8 mouse cellular contexts compared by ENCODE assay signal in the genomic region with DNA sequence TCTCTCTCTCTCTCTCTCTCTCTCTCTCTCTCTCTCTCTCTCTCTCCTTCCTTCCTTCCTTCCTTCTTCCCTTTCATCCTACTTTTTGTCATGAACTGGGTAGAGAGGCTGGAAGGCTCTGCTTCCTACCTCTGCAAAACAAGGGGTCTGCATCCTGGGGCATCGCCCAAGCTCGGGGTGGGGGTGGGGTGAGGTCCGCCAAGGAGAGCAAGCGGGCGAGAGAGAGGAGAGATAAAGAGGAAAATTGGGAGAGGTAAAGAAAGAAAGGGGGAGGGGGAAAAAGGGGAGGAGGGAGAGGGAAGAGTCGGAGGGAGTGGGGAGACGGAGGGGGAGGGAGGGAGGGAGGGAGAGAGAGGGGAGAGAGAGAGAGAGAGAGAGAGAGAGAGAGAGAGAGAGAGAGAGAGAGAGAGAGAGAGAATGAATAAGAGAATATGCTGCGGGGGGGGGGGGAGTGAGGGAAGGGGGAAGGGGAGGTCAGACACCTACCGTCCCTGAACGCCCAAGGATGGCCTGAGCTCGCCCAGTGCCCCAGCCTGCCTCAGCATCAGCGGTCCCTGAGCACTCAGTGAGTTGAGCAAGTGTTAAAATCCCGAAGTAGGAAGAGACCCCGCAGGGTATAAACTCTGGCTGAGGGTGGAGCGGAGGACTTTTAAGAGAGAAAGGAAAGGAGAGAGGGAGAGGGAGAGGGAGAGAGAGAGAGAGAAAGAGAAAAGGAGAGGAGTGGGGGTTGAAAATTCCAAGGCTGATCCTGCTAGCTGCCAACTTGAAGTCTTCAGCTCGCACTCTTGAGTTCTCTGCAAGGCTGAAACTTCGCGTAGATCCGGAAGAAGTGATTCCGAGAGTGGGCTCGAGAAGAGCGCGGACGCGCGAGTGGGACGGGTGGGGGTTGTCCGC. TPM values are rescaled to one million over a fixed set of nuclear protein-coding genes. Genes with fewer than 3 reads are reported as not detected.
DNase-seq lines count a peak whose midpoint lies in the region; ATAC-seq and TF ChIP-seq lines count a peak whose summit lies in the region.

A gene (plus strand): TSS at position 579 of the 894 bp plus-strand sequence.

- H3K36me3 ChIP-seq in ES-E14 (ENCODE audit: control insufficient read depth, insufficient read depth, low read length, poor library complexity, severe bottlenecking), result no peaks in the 10 kb centered on the region
- H3K36me3 ChIP-seq in forebrain, embryonic 16.5 days (ENCODE audit: control insufficient read depth, insufficient read depth), result no peaks in the 10 kb centered on the region
- no peaks in the 10 kb centered on the region for H3K36me3 ChIP-seq in intestine, embryonic 15.5 days
- H3K36me3 ChIP-seq in neural tube, embryonic 13.5 days, result no peaks in the 10 kb centered on the region

- no peaks in the 10 kb centered on the region for H3K9me3 ChIP-seq in ES-E14 (ENCODE audit: control insufficient read depth, insufficient read depth, low read depth, low read length)
- H3K9me3 ChIP-seq in forebrain, embryonic 16.5 days (ENCODE audit: control insufficient read depth, low read length), result no peaks in the 10 kb centered on the region
- H3K9me3 ChIP-seq in intestine, embryonic 15.5 days, result no peaks in the 10 kb centered on the region
- H3K9me3 ChIP-seq in neural tube, embryonic 13.5 days, result no peaks in the 10 kb centered on the region

- peak within 1 kb of the TSS; percentile 96 for H3K4me2 ChIP-seq in forebrain, embryonic 16.5 days (ENCODE audit: low read length)
- H3K4me2 ChIP-seq in intestine, embryonic 15.5 days (replicated peaks), result peak within 1 kb of the TSS; percentile 75
- H3K4me2 ChIP-seq in neural tube, embryonic 13.5 days, result peak within 1 kb of the TSS; percentile 93

- 2% methylated on average over 24 of the region's 28 CpGs for WGBS in forebrain, embryonic 16.5 days
- WGBS in intestine, embryonic 15.5 days, result 1% methylated on average over 27 of the region's 28 CpGs
- whole genome bisulfite sequencing in neural tube, embryonic 13.5 days, result 2% methylated on average over 22 of the region's 28 CpGs

- peak within 1 kb of the TSS; percentile 61 to 70 for H3K4me3 ChIP-seq in ES-E14 (ENCODE audit: insufficient read depth in 1 of 2, low read depth in 1 of 2, low read length in 2 of 2, poor library complexity in 1 of 2, severe bottlenecking in 1 of 2)
- peak within 1 kb of the TSS; percentile 67 for H3K4me3 ChIP-seq in forebrain, embryonic 16.5 days (replicated peaks; ENCODE audit: low read length)
- H3K4me3 ChIP-seq in intestine, embryonic 15.5 days (replicated peaks), result peak within 1 kb of the TSS; percentile 89
- H3K4me3 ChIP-seq in neural tube, embryonic 13.5 days, result peak within 1 kb of the TSS; percentile 68

- peak; percentile 34 for ATAC-seq in forebrain, embryonic 16.5 days
- ATAC-seq in intestine, embryonic 15.5 days, result peak; percentile 32
- ATAC-seq in neural tube, embryonic 13.5 days (ENCODE audit: low read depth), result peak; percentile 48
- no peak; the same call in 1 of the 2 replicates for ATAC-seq in frontal cortex, adult (ENCODE audit: low TSS enrichment)

- in situ Hi-C loops in ES-E14 (cut with MboI; ENCODE audit: low sequenced_read_pairs in 2 of 2, unreplicated experiment in 2 of 2), result no loop called here

- H3K9ac ChIP-seq in ES-E14 (ENCODE audit: insufficient read depth, low read depth, low read length, poor library complexity, severe bottlenecking), result peak within 1 kb of the TSS; percentile 39; the same call in 1 of the 2 replicates
- H3K9ac ChIP-seq in forebrain, embryonic 16.5 days (replicated peaks; ENCODE audit: low read depth, low read length), result peak within 1 kb of the TSS; percentile 65
- H3K9ac ChIP-seq in intestine, embryonic 15.5 days, result peak within 1 kb of the TSS; percentile 91
- H3K9ac ChIP-seq in neural tube, embryonic 13.5 days, result peak within 1 kb of the TSS; percentile 77

- H3K27me3 ChIP-seq in forebrain, embryonic 16.5 days (replicated peaks; ENCODE audit: control insufficient read depth, insufficient read depth, low read length), result peaks cover 16% of the 10 kb centered on the region
- H3K27me3 ChIP-seq in intestine, embryonic 15.5 days (replicated peaks), result no peaks in the 10 kb centered on the region
- H3K27me3 ChIP-seq in neural tube, embryonic 13.5 days, result peaks cover 42% of the 10 kb centered on the region

- peak; percentile 13 for DNase-seq in cerebellum, adult 11 months
- no peak for DNase-seq in cerebellum, adult 8-10 months
- DNase-seq in ES-E14 (ENCODE audit: low read depth, low spot score), result peak; percentile 11
- DNase-seq in urinary bladder, postnatal 25 days (ENCODE audit: low spot score), result no peak

- H3K4me1 ChIP-seq in ES-E14 (ENCODE audit: control insufficient read depth in 2 of 2, insufficient read depth in 2 of 2, low read length in 2 of 2, poor library complexity in 1 of 2), result no peaks in the 10 kb centered on the region
- H3K4me1 ChIP-seq in forebrain, embryonic 16.5 days (replicated peaks; ENCODE audit: control insufficient read depth, insufficient read depth, low read length), result peaks cover 13% of the 10 kb centered on the region
- peaks cover 16% of the 10 kb centered on the region; the same call in 1 of the 2 replicates for H3K4me1 ChIP-seq in intestine, embryonic 15.5 days (replicated peaks)
- H3K4me1 ChIP-seq in neural tube, embryonic 13.5 days (replicated peaks), result peaks cover 38% of the 10 kb centered on the region

- no peak within 1 kb of the TSS for H3K27ac ChIP-seq in ES-E14 (ENCODE audit: insufficient read depth, low read depth, low read length, poor library complexity, severe bottlenecking)
- no peak within 1 kb of the TSS for H3K27ac ChIP-seq in forebrain, embryonic 16.5 days (ENCODE audit: low read length)
- peak within 1 kb of the TSS; percentile 97 for H3K27ac ChIP-seq in intestine, embryonic 15.5 days
- peak within 1 kb of the TSS; percentile 50 for H3K27ac ChIP-seq in neural tube, embryonic 13.5 days (replicated peaks)

TF ChIP-seq in ES-E14, 5 proteins besides CTCF, POLR2A, EP300 and RAD21:
- TF ChIP-seq MAFK (IDR thresholded peaks at IDR 0.05; ENCODE audit: insufficient read depth, low read depth, low read length) (no peak), CHD2 (IDR thresholded peaks at IDR 0.05; ENCODE audit: low read depth, low read length) (no peak)

RNA-seq across cellular contexts. Expression of the gene that starts here (rescaled TPM):
- 0.36 and 0.37 TPM in 2 replicates for total RNA-seq in ES-E14 (2012; rRNA removed)
- polyA plus RNA-seq in forebrain, embryonic 16.5 days (2015; fragmentation: Nextera tagmentation; extraction: Ambion mirVana), result 1.4 and 1.7 TPM in 2 replicates
- polyA plus RNA-seq in intestine, embryonic 15.5 days (2015; fragmentation: Nextera tagmentation; extraction: Ambion mirVana), result 19.5 and 20.8 TPM in 2 replicates
- polyA plus RNA-seq in neural tube, embryonic 13.5 days (2015; fragmentation: Nextera tagmentation; extraction: Ambion mirVana), result 2.1 and 2.4 TPM in 2 replicates

Comparison
In these comparisons a context has a peak if more than half of its experiments do, and no peak if none do; other contexts are left out.
1. Peak in DNase-seq, H3K4me3 ChIP-seq and H3K9ac ChIP-seq in ES-E14; RNA of the gene not detected or under 1 TPM.
2. H3K27ac ChIP-seq: peak in intestine, embryonic 15.5 days (single experiment) and neural tube, embryonic 13.5 days (single experiment); none in ES-E14 (single experiment) and forebrain, embryonic 16.5 days (single experiment).
3. H3K9ac ChIP-seq: peak in every context shown above with its lines; median percentile 91 in intestine, embryonic 15.5 days; 77 in neural tube, embryonic 13.5 days; 65 in forebrain, embryonic 16.5 days; 39 in ES-E14.
4. Peak in every context shown above with its lines, with median percentiles within 50 percentile points of each other: H3K4me3 ChIP-seq and H3K4me2 ChIP-seq.